Mouse (Mus musculus) spleen, adult 2 months (tissue): ENCODE data around the gene Faiml. TPM values are rescaled to one million over a fixed set of nuclear protein-coding genes. Genes with fewer than 3 reads are reported as not detected.
A peak's percentile ranks its signal among the peaks of the same experiment; 100 is the strongest.

ENCODE experiments used
- DNase-seq, 2 experiments: peaks; one replicate each; pipeline versions ENCODE4 v3.0.0 to v3.0.0-alpha.2; 2012 to 2021; ENCODE audit warnings: low spot score in 2 of 2, low read depth in 1 of 2
- H3K27ac ChIP-seq: fragments of 200-500 bp; 2 replicates; pipeline ENCODE4 v1.5.1; 2012; ENCODE audit warnings: low read length, inconsistent platforms; ENCODE audit not compliant: insufficient read depth
- H3K27me3 ChIP-seq: fragments of 200-500 bp; 2 replicates; pipeline ENCODE4 v1.6.1; 2012; ENCODE audit warnings: mild to moderate bottlenecking, moderate library complexity, low read length, inconsistent platforms; ENCODE audit not compliant: control insufficient read depth, insufficient read depth
- H3K36me3 ChIP-seq: fragments of 200-500 bp; 2 replicates; pipeline ENCODE4 v1.6.1; 2012; ENCODE audit warnings: mild to moderate bottlenecking, low read length, inconsistent platforms; ENCODE audit not compliant: control insufficient read depth, insufficient read depth
- H3K4me1 ChIP-seq: fragments of 200-500 bp; 2 replicates; pipeline ENCODE4 v1.6.1; 2011; ENCODE audit warnings: inconsistent platforms; ENCODE audit not compliant: control insufficient read depth, insufficient read depth, insufficient read length
- H3K4me3 ChIP-seq: fragments of 200-500 bp; 2 replicates; pipeline ENCODE4 v1.5.1; 2011; ENCODE audit warnings: mild to moderate bottlenecking, inconsistent platforms; ENCODE audit not compliant: insufficient read depth, insufficient read length; ENCODE audit errors: extremely low read depth
- CTCF ChIP-seq: fragments of 200-500 bp; IDR thresholded peaks from 2 replicates; pipeline ENCODE4 v1.5.1; 2011; ENCODE audit warnings: mild to moderate bottlenecking, inconsistent platforms; ENCODE audit not compliant: insufficient read depth, insufficient read length, insufficient replicate concordance; ENCODE audit errors: extremely low read depth
- POLR2A ChIP-seq: fragments of 200-500 bp; IDR thresholded peaks from 2 replicates; pipeline ENCODE4 v1.6.1; 2011; ENCODE audit warnings: low read depth, low read length, inconsistent platforms
- WGBS: fragments of 180-500 bp; shearing (Covaris S2); methylation state at CpG from one replicate; pipeline ENCODE4 v1.1.7; 2018; 5-methylcytosine and 5-hydroxymethylcytosine counted together
- polyA plus RNA-seq: library from polyadenylated mRNA; depleted of rRNA; stranded (reverse); fragments of >200 nt; gene quantifications from 2 replicates; pipeline ENCODE4 v1.2.3, GENCODE M21; 2012; rRNA removed

The Faiml gene
- polyA plus RNA-seq, 1 experiment = not detected

GRCm38 (mm10) chr9:99182121-99182520 lies 54.9 kb downstream of the Faiml start:
- H3K27ac ChIP-seq = peak overlapping the region; percentile 36

DNA sequence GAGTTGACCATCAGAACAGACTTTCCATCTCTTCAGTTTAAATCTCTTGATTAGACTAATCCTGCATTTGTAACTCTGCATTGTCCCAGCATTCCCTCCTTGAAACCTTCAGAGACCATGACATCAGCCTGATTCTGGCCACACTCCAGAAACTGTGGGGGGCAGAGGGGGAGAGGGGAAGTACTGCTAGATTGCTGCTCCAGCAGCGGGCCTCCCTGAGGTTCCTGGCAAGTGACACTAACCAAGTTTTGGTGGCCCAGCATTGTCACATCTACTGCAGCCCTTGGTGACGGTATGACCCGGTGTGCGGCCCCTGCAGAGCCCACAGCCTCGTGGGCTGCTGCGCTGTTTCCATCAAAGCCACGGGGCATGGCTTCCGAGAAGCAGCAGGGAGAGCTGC lies 56.8 kb downstream of the Faiml start:
- peak overlapping the region; percentile 50 for H3K27ac ChIP-seq
- no peaks in the 10 kb centered on the region for H3K4me1 ChIP-seq
- no peaks in the 10 kb centered on the region for H3K27me3 ChIP-seq
- TF ChIP-seq POLR2A (no peak), CTCF (no peak)
- 16% methylated on average over 8 of the region's 8 CpGs for WGBS
- H3K4me3 ChIP-seq = no peak overlapping the region
- DNase-seq = no peak
- no peaks in the 10 kb centered on the region for H3K36me3 ChIP-seq

More at GRCm38 (mm10) chr9:99182121-99182520, 54.9 kb downstream of the Faiml start:
- Histone ChIP-seq H3K36me3 (no peaks in the 10 kb centered on the region), H3K27me3 (no peaks in the 10 kb centered on the region), H3K4me1 (no peaks in the 10 kb centered on the region), H3K4me3 (no peak overlapping the region)
- TF ChIP-seq POLR2A (no peak), CTCF (no peak)
- WGBS = 28% methylated on average over 7 of the region's 7 CpGs
- no peak for DNase-seq

Other genes with a start within 250 kb of the Faiml start
- 0.05 TPM in 1 of 2 replicates, not detected in the other for gene Gm1123, start 201.5 kb downstream of the Faiml start, polyA plus RNA-seq
- 2.9 TPM in 2 replicates for gene Pik3cb, start 96.6 kb downstream of the Faiml start, polyA plus RNA-seq
- gene Cep70, start 6.1 kb upstream of the Faiml start, polyA plus RNA-seq = 1.0 and 1.3 TPM in 2 replicates
- gene Esyt3, start 121.3 kb upstream of the Faiml start, polyA plus RNA-seq = 0.16 and 0.19 TPM in 2 replicates
- gene Mras, start 200.1 kb upstream of the Faiml start, polyA plus RNA-seq = 8.3 and 9.1 TPM in 2 replicates
- gene Nme9, start 214.2 kb upstream of the Faiml start, polyA plus RNA-seq = 0.57 and 0.94 TPM in 2 replicates